Mouse (Mus musculus): Measurements from ENCODE around the gene Mmp27. TPM values are rescaled to one million over a fixed set of nuclear protein-coding genes. Genes with fewer than 3 reads are reported as not detected.
A peak's percentile ranks its signal among the peaks of the same experiment; 100 is the strongest.

The Mmp27 gene
- polyA plus RNA-seq, 1 experiment from 2014 or later, result not detected

DNA sequence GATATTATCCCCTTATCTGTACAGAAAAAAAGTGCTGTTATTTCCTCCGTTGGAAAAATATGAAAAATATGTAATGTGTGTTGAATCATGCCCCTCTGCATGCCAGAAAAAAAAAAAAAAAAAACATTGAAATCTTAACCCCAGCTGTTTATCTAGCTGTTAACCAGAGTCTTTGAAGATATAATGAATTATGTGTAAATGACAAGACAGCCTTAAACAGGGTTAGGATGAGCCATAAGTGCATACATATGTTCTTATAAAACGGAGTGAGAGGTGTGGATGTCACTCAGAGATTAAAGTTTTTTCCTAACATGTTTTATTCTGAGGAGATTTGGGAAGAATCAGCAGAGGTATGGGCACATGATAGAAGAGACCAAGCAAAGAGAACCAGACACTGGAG is 3.3 kb upstream of the Mmp27 start:
- 44% methylated on average over 2 of the region's 2 CpGs for WGBS
- no peak overlapping the region for H3K27ac ChIP-seq
- no peak overlapping the region for H3K9ac ChIP-seq
- H3K9me3 ChIP-seq (replicated peaks), result no peaks in the 10 kb centered on the region
- H3K27me3 ChIP-seq, result no peaks in the 10 kb centered on the region
- H3K4me2 ChIP-seq, result no peak overlapping the region
- H3K36me3 ChIP-seq, result no peaks in the 10 kb centered on the region
- H3K4me3 ChIP-seq (replicated peaks), result no peak overlapping the region
- H3K4me1 ChIP-seq, result peaks cover 9% of the 10 kb centered on the region
- no peak for ATAC-seq (replicated peaks; ENCODE audit: low FRiP score)

- Histone ChIP-seq H3K27me3 (no peaks in the 10 kb centered on the region), H3K4me2 (no peak overlapping the region), H3K9ac (no peak overlapping the region), H3K36me3 (no peaks in the 10 kb centered on the region), H3K4me3 (replicated peaks) (no peak overlapping the region), H3K9me3 (replicated peaks) (no peaks in the 10 kb centered on the region), H3K27ac (no peak overlapping the region), H3K4me1 (peaks cover 12% of the 10 kb centered on the region)
- 86% methylated on average over 1 of the region's 1 CpGs for WGBS
- ATAC-seq (replicated peaks; ENCODE audit: low FRiP score), result no peak
Measured at GRCm38 (mm10) chr9:7570485-7570884, 711 bp upstream of the Mmp27 start.

DNA sequence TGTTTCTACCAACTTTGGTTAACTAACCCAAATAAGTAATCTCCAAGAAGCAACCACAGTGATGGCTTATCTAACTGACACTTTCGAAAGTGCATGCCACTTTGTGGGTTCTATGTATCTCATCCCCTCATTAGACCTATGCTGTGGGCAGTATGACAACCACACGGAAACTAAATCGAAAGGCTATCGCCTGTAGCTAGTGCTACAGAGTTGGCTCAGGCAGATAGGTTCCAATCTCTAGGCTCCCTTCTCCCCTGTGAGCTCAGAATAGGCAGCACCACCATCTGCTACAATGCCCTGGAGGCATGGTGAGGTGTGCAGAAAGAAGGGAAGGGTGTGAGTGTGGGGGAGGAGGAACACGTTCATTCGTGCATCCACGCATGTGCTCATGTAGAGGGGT is 992 bp downstream of the Mmp27 start:
- ATAC-seq (replicated peaks; ENCODE audit: low FRiP score), result 0 out of 2 replicates have a peak, but pooled peaks have one; percentile 12
- H3K9me3 ChIP-seq (replicated peaks), result no peaks in the 10 kb centered on the region

GRCm38 (mm10) chr9:7572663-7573308 is 1.6 kb downstream of the Mmp27 start:
- WGBS, result 41% methylated on average over 2 of the region's 2 CpGs
- Histone ChIP-seq H3K4me1 (peaks cover 12% of the 10 kb centered on the region), H3K4me2 (no peak overlapping the region), H3K9ac (no peak overlapping the region), H3K9me3 (replicated peaks) (no peaks in the 10 kb centered on the region), H3K4me3 (replicated peaks) (no peak overlapping the region), H3K27ac (no peak overlapping the region), H3K36me3 (no peaks in the 10 kb centered on the region), H3K27me3 (no peaks in the 10 kb centered on the region)
- ATAC-seq (replicated peaks; ENCODE audit: low FRiP score), result 0 out of 2 replicates have a peak, but pooled peaks have one; percentile 29

More for the DNA sequence above, 992 bp downstream of the Mmp27 start:
- no peak overlapping the region for H3K27ac ChIP-seq
- H3K9ac ChIP-seq, result no peak overlapping the region
- peaks cover 12% of the 10 kb centered on the region for H3K4me1 ChIP-seq
- no peak overlapping the region for H3K4me3 ChIP-seq (replicated peaks)
- H3K27me3 ChIP-seq, result no peaks in the 10 kb centered on the region
- H3K36me3 ChIP-seq, result no peaks in the 10 kb centered on the region
- no peak overlapping the region for H3K4me2 ChIP-seq
- 77% methylated on average over 7 of the region's 7 CpGs for WGBS

DNA sequence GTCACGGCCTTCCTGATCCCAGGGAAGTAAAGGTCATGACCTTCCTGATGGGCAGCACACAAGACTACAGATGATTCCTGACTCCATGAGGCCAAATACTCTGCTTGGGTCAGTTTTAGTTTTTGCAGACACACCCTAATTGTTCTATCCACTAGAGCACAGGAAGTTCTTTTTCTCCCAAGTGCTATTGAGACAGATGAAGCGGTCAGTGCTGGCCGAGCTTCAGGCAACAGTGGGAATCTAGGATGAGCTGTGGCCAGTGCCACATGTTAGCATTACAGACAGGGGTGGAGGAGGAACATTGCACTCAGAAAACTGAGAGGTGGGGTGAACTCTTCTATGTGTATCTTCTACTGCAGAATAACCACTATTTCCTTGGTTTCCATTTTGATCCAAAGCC is 4.3 kb downstream of the Mmp27 start:
- Histone ChIP-seq H3K9ac (no peak overlapping the region), H3K4me2 (no peak overlapping the region), H3K36me3 (no peaks in the 10 kb centered on the region), H3K27me3 (no peaks in the 10 kb centered on the region), H3K4me3 (replicated peaks) (no peak overlapping the region), H3K9me3 (replicated peaks) (no peaks in the 10 kb centered on the region), H3K27ac (no peak overlapping the region), H3K4me1 (peaks cover 12% of the 10 kb centered on the region)
- 80% methylated on average over 3 of the region's 3 CpGs for WGBS
- ATAC-seq (replicated peaks; ENCODE audit: low FRiP score), result no peak

GRCm38 (mm10) chr9:7577371-7577770 is 6.2 kb downstream of the Mmp27 start:
- ATAC-seq (replicated peaks; ENCODE audit: low FRiP score), result no peak
- 82% methylated on average over 2 of the region's 2 CpGs for WGBS
- Histone ChIP-seq H3K4me3 (replicated peaks) (no peak overlapping the region), H3K27ac (no peak overlapping the region), H3K9ac (no peak overlapping the region), H3K9me3 (replicated peaks) (no peaks in the 10 kb centered on the region), H3K36me3 (no peaks in the 10 kb centered on the region), H3K4me1 (peaks cover 6% of the 10 kb centered on the region), H3K27me3 (no peaks in the 10 kb centered on the region), H3K4me2 (no peak overlapping the region)

DNA sequence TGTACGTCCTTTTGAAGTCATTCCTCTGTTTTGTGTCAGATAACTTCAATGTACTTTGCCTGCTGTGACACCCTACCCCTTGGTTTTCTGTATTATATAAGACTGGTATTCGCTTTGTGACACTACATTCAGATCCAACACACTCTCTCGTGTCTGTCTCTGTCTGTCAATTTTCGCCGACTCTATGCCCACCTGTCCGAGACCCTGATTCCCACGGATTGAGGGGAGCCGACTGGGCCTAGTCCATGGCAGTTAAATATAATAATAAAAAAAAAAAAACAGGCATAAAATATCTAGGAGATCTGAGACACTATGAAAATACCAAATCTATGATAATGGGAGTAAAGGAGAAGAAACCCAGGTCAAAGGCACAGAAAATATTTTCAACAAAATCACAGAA is 18.9 kb downstream of the Mmp27 start:
- Histone ChIP-seq H3K4me1 (0 out of 2 replicates have a peak, but pooled peaks cover 2% of the 10 kb centered on the region), H3K27me3 (no peaks in the 10 kb centered on the region), H3K9ac (no peak overlapping the region), H3K9me3 (replicated peaks) (no peaks in the 10 kb centered on the region), H3K4me3 (replicated peaks) (no peak overlapping the region), H3K36me3 (no peaks in the 10 kb centered on the region), H3K4me2 (no peak overlapping the region), H3K27ac (no peak overlapping the region)
- ATAC-seq (replicated peaks; ENCODE audit: low FRiP score), result no peak
- 75% methylated on average over 8 of the region's 8 CpGs for WGBS

GRCm38 (mm10) chr9:7593272-7593812 is 22.1 kb downstream of the Mmp27 start:
- no peaks in the 10 kb centered on the region for H3K9me3 ChIP-seq (replicated peaks)
- H3K9ac ChIP-seq, result no peak overlapping the region
- H3K4me2 ChIP-seq, result no peak overlapping the region
- H3K27me3 ChIP-seq, result no peaks in the 10 kb centered on the region
- H3K4me3 ChIP-seq (replicated peaks), result no peak overlapping the region
- H3K4me1 ChIP-seq, result 0 out of 2 replicates have a peak, but pooled peaks cover 2% of the 10 kb centered on the region
- no peak overlapping the region for H3K27ac ChIP-seq
- ATAC-seq (replicated peaks; ENCODE audit: low FRiP score), result no peak
- no peaks in the 10 kb centered on the region for H3K36me3 ChIP-seq
- WGBS, result 94% methylated on average over 3 of the region's 3 CpGs

GRCm38 (mm10) chr9:7594816-7595540 is 23.8 kb downstream of the Mmp27 start:
- peak overlapping the region; percentile 58 for H3K4me2 ChIP-seq
- no peak overlapping the region for H3K9ac ChIP-seq
- no peaks in the 10 kb centered on the region for H3K9me3 ChIP-seq (replicated peaks)
- WGBS, result 6% methylated on average over 6 of the region's 6 CpGs
- H3K4me1 ChIP-seq, result 0 out of 2 replicates have a peak, but pooled peaks cover 2% of the 10 kb centered on the region
- no peaks in the 10 kb centered on the region for H3K27me3 ChIP-seq
- H3K36me3 ChIP-seq, result no peaks in the 10 kb centered on the region
- ATAC-seq (replicated peaks; ENCODE audit: low FRiP score), result peak; percentile 99
- H3K27ac ChIP-seq, result no peak overlapping the region
- peak overlapping the region; percentile 43 for H3K4me3 ChIP-seq (replicated peaks)

DNA sequence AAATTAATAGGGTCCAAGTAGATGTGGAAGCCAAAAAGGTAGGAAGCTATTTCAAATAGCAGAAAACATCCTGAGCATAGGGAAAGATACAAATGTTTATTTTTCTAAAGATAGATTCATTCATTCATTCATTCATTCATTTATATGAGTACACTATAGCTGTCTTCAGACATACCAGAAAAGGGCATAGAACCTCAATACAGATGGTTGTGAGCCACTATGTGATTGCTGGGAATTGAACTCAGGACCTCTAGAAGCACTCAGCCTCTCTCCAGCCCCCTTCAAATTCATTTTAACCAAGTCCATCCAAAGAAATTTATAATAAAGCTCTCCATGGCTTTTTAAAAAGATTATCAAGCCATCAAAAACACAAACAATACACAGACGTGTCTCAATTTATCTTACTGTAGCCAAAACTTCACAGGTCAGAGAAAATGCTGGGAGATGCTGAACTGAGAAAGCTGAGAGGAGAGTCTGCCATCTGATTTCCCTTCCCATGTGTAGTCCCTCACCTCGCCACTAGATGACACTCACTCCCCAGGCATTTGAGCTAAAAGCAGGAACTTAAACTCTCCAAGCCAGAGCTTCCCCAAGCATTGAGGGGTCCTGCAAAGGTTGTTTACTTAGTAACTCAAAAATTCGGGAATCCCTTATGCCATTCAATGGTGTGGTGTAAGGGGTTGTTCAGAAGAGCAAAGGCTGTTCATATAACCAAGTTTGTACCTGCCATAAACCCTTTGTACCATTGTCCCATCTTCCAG is 32.0 kb downstream of the Mmp27 start:
- no peak overlapping the region for H3K9ac ChIP-seq
- no peaks in the 10 kb centered on the region for H3K9me3 ChIP-seq (replicated peaks)
- WGBS, result 3% methylated on average over 3 of the region's 3 CpGs
- peak; percentile 40 for ATAC-seq (replicated peaks; ENCODE audit: low FRiP score)
- no peaks in the 10 kb centered on the region for H3K27me3 ChIP-seq
- H3K27ac ChIP-seq, result no peak overlapping the region
- no peak overlapping the region for H3K4me2 ChIP-seq
- H3K36me3 ChIP-seq, result no peaks in the 10 kb centered on the region
- H3K4me1 ChIP-seq, result no peaks in the 10 kb centered on the region
- no peak overlapping the region for H3K4me3 ChIP-seq (replicated peaks)

GRCm38 (mm10) chr9:7604005-7604404 is 32.8 kb downstream of the Mmp27 start:
- ATAC-seq (replicated peaks; ENCODE audit: low FRiP score), result no peak
- H3K4me3 ChIP-seq (replicated peaks), result no peak overlapping the region
- 66% methylated on average over 6 of the region's 6 CpGs for WGBS
- H3K4me1 ChIP-seq, result no peaks in the 10 kb centered on the region
- H3K9ac ChIP-seq, result no peak overlapping the region
- H3K27ac ChIP-seq, result no peak overlapping the region
- no peaks in the 10 kb centered on the region for H3K27me3 ChIP-seq
- H3K36me3 ChIP-seq, result no peaks in the 10 kb centered on the region
- no peak overlapping the region for H3K4me2 ChIP-seq
- no peaks in the 10 kb centered on the region for H3K9me3 ChIP-seq (replicated peaks)

DNA sequence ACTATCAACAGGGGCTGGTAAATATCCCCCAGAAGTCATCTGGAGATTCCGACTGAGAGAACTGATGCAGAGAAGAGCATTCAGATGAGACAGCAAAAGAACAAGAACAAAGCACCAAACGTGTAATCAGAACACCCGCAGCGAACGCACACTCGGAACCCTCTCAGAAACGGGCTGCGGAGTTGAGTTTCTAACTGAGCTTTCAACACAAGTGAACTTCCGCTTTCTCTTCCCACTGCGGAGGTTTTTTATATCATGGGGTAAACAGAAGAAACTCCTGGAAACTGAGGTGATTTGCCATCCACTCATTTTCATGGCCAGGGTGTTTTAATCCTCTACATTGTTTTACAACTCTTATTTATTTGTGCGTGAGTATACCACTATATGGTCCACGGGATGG is 34.4 kb downstream of the Mmp27 start:
- no peak overlapping the region for H3K4me3 ChIP-seq (replicated peaks)
- no peaks in the 10 kb centered on the region for H3K27me3 ChIP-seq
- no peaks in the 10 kb centered on the region for H3K4me1 ChIP-seq
- H3K9me3 ChIP-seq (replicated peaks), result peaks cover 4% of the 10 kb centered on the region
- ATAC-seq (replicated peaks; ENCODE audit: low FRiP score), result no peak
- H3K36me3 ChIP-seq, result no peaks in the 10 kb centered on the region
- H3K9ac ChIP-seq, result no peak overlapping the region
- H3K4me2 ChIP-seq, result no peak overlapping the region
- H3K27ac ChIP-seq, result no peak overlapping the region
- 88% methylated on average over 12 of the region's 12 CpGs for WGBS

Data from kidney, embryonic 15.5 days (tissue).